Mouse (Mus musculus): Measurements from ENCODE around the gene Rdh14.

- no peak for TF ChIP-seq POLR2A (IDR thresholded peaks at IDR 0.05; ENCODE audit: borderline replicate concordance, extremely low read depth, insufficient read depth, insufficient read length, poor library complexity, severe bottlenecking)
- no peak for TF ChIP-seq CTCF (IDR thresholded peaks at IDR 0.05; ENCODE audit: borderline replicate concordance, extremely low read depth, insufficient read depth, insufficient read length)
These were observed 31.8 kb downstream of the Rdh14 start for GRCm38 (mm10) chr12:10422347-10422746.

Measured in brain, embryonic 14.5 days (tissue).